Mouse (Mus musculus): Measurements from ENCODE around the gene Tmem243.
"Not testable (repeated sequence)": the region's sequence is repeated elsewhere in the genome, so short reads cannot be mapped to it uniquely, and the experiment has no call there.

The Tmem243 gene

DNA sequence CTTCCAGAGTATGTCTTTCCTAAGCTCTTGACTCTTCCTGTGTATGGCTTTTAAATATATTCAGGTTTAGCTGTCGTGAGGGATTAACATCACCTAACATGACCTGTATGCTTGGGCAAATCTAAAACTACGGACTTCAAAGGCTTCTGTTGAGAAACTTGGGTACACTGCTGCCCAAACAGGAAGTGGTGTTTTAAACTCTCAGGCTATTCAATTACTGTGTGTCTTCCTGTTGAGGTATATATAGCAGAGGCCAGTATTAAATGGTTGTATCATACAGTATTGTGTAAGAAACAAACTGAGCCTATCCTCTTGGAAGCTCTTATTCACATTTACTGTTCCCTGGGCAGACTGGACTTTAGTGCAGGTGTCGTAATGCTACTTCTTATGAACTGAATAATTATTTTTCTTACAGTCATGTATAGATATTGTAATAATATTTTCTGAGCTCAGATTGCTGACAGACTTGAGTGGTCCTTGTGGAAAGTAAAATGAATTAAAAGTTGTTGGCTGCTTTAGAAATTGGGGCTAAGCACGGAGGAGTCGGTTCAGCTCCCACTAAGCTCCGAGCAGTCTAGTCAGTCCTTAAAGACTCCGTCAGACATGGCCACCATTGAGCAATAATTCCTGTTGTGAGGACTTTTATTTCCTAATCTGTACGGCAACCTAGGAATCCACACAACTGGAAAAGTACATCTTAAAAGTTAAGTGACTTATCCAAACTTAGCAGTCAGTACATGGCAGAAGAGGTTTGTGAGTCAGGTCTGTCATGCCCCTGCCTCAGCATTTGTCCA is 7.0 kb downstream of the Tmem243 start:
- DNase-seq (ENCODE audit: low spot score) = no peak

DNA sequence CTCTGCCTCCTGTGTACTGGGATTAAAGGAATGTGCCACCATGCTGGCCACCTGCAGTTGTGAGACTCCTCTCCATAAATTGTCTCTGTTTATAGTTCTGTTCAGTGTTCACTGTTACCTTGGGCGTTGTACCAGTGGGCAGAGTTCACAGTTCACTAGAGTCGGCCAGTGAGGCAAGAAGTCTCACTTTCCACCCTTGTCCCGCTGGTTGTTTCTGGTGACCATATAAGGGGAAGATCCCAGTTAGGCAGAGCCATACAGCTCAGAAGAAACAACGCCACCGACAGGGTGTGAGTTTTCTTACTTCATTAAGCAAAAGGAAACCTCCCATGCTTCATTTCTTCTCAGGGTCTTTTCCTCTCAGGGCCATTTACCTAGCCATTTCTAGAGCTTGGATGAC is 8.0 kb downstream of the Tmem243 start:
- no peak for DNase-seq (ENCODE audit: low spot score)

DNA sequence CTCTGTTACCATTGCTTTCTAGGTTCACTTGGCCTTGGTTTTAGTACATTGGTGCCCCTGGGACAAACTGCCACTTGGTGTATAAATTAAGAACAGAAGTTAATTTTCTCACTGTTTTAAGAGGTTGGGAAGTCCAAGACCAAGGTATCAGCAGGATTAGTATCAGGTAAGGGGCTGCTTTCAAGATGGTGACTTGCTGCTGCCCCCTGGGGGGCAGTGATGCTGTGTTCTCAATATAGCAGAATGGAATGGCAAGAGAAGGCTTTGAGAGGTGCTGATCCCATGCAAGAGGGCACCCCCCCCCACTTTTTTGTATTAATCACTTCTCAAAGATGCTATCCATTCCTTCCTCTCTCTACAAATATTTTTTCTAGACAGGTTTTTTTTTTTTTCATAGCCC is 9.1 kb downstream of the Tmem243 start:
- no peak for DNase-seq (ENCODE audit: low spot score)

GRCm38 (mm10) chr5:9111285-9111684 is 10.8 kb downstream of the Tmem243 start:
- no peak for DNase-seq (ENCODE audit: low spot score)

DNA sequence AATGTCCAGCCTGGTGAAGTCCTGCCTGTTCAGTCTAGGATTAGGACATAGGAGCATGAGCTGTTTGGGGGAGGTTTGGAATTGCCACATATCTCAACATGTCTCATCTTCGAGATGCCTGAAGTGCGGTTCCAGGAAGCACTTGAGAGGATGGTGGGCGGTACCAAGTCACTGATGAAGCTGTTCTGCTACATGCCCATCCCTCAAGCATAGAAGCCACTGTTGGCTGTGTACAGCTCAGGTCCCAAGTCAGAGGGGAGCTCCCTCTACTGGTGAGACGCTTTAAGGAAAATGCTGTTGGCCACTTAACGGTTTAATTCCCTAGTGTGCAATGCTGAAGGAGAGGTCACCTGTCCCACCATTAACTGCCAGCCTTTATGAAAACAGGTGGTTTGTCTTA is 11.3 kb downstream of the Tmem243 start:
- peak; percentile 67 for DNase-seq (ENCODE audit: low spot score)

DNA sequence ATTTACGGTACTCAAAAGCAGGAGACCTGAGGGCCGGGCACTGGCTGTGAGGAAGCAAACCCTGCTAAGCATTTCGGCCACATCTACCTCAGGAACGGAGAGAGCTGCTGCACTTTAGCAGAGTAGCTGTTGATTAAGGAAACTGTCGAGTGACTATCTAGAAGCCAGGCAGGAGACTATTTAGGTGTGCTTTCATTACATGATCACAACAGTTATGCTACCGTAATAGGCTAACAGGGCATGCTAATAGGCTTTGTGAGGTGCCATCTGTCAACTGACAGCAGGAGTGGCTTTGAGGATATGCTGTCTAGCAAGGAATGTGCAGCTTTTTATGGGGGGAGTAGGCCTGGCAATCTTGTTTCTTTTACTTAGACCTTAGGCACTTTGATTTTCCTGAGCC is 13.7 kb downstream of the Tmem243 start:
- DNase-seq (ENCODE audit: low spot score) = no peak

DNA sequence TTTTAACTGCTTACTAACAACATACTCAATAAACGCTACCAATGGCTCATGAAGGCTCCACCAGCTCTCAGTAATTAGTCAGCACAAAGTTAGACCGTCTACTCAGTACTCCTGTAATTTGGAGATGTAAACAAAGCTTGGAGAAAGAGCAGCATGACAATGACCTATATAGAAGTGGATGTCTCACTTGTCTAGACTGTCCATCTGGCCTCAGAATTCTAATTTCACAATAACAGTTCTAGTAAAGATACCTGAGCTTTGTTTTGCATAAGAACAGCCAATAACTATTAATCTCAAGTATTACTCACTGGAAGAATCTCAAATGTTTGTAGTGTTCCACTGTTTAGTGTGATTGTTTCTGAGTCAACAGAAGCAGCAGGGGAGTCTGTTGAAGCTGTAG is 23.7 kb downstream of the Tmem243 start:
- no peak for DNase-seq (ENCODE audit: low spot score)

DNA sequence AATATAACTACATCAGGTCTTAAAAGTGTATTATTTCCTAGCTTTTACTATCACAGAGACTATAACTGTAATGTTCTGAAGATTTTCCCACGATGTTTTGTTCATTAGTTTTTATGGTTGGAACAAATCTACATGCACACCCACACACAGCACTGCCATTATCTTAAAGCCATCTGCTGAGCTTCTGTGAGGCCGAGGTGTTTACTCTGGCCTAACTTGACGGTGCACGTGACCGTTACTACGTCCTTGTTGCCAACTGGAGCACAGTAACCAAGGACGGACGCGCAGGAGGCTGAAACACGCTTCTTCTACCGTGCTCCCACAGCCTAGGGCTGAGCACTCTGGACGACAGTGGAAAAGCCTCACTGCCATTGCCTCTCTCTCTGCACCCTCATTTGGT is 28.1 kb downstream of the Tmem243 start:
- DNase-seq (ENCODE audit: low spot score) = no peak

DNA sequence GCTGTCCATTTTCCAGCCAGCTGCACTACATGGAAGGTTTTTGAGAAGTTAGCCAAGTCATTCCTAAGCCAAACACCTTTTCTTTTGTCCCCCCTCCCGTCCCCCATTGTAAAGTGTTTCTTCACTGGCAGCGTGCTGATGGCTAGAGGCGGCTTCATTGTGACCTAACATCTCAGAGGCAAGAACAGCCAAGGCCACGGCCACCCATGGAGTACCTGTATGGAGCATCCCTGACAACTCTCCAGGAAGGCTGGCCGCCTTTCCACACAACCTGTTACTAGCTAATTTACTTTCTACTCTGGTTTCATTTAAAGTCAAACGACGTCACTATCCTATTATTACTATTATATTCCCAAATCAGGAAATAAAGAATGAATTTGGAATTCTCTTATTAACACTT is 31.3 kb downstream of the Tmem243 start:
- DNase-seq (ENCODE audit: low spot score) = no peak

- no peak for DNase-seq (ENCODE audit: low spot score)
These were observed 35.1 kb downstream of the Tmem243 start for GRCm38 (mm10) chr5:9135588-9135987.

GRCm38 (mm10) chr5:9140724-9141123 is 40.3 kb downstream of the Tmem243 start:
- no peak for DNase-seq (ENCODE audit: low spot score)

DNA sequence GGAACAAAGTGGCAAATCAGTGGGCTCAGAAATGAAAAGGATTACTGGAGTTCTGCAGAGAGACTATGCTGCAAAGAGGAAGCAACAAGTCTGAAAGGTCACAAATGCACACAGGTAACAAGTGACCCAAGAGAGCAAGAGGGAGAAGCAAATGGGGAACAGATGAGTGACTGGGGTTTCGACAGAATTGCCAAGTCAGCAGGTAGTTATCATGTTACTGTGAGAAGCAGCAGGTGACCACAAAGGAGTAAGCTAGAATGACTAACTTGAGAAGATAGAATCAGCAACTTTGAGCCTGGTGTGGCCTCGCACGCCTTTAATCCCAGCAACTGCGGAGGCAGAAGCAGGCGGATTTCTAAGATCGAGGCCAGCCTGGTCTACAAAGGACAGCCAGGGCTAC is 41.9 kb downstream of the Tmem243 start:
- DNase-seq (ENCODE audit: low spot score) = no peak

DNA sequence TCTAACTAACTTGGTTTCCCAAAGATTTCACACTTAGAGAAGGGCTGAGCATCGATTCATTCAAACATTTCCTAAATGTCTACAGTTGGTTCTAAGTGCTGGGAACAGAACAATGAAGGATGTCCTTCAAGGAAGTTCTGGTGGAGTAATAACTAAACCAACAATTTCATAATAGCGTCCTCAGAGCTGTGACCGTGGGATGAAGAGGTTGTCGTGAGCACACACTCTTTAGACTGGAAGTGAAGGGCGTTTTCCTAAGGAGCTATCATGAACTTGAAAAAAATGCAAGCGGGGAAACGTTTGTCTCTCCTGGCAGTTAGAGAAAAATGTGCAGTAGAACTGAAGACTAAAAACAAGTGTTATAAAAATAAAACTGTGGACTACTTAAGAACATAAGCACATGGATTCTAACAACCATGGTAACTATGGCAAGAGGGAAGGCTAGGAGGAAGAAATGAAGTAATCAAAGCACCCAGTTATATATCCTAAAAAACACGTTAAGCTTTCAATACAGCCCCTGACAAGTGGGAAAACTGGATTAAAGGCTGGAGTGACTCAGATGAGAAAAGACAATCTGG is 48.9 kb downstream of the Tmem243 start:
- no peak for DNase-seq (ENCODE audit: low spot score)

DNA sequence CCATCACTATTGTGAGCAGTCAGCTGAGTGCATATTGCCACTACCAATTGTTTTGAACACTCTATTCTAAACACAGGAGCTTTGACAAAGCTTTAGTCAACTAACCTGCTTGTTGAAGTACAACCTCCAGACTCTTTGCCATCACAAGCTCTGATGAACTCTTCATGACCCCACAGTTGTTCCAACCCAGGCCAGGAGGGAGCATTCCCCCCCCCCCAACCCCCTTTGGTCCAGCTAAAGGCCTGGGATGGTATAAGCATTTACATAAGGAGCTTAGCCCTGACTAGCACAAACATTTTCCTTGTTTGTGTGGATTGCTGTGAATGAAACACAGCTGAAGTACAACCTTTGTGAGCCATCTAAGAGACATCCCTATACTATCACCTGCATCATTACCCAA is 56.3 kb downstream of the Tmem243 start:
- no peak for DNase-seq (ENCODE audit: low spot score)

GRCm38 (mm10) chr5:9157336-9157735 is 56.9 kb downstream of the Tmem243 start:
- DNase-seq (ENCODE audit: low spot score) = no peak

DNA sequence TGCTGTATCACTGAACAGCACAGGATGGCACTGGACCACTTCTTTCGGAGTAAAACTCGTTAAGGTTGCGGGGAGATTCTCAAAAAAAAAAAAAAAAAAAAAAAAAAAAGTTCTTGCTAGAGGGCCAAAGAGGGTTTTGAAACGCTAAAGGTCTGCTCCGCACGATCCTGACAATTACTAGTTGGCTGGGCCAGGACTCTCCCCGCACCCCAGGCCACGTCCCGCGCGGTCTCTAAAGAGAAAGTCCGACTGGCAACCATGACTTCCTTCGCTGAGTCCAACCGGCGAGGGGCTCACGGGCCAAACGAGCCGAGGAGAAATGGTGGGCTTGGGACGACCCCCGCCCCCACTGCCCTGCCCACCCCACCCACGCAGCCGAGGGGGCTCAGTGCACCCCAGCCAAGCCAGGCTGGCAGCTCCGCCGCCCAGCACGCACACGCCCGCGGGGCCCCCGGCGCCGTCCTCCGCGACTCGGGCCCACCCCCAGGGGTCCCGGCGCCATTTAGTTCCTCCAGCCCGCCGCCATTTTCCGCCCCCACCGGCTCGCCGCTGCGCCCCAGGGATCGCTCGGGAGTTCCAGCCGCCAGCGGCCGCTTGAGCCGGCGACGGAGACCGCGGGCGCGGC is 60.5 kb downstream of the Tmem243 start:
- peak; percentile 68 for DNase-seq (ENCODE audit: low spot score)

GRCm38 (mm10) chr5:9161456-9162041 is 61.1 kb downstream of the Tmem243 start, which contains the start of gene Dmtf1:
Dmtf1 (minus strand) TSS chr5:9161776.
- DNase-seq (ENCODE audit: low spot score) = peak; percentile 95

DNA sequence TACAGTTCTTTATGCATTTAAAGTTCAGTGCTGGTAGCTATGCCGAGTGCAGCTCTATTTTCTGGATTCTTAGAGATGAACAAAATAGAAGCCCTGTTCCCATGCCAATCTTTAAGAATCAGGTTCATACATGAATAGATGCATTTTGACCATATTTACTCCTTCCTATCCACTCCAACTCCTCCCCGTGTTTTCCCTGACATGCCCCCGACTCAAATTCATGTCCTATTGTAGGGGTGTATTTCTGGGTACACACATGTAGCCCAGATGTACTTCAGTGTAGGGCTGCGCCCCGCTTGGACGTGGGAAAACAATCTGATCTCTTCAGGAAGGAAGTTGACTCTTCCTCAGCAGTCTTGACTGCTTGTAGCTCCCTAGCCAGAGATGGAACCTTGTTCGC is 61.6 kb downstream of the Tmem243 start:
- DNase-seq (ENCODE audit: low spot score) = no peak

DNA sequence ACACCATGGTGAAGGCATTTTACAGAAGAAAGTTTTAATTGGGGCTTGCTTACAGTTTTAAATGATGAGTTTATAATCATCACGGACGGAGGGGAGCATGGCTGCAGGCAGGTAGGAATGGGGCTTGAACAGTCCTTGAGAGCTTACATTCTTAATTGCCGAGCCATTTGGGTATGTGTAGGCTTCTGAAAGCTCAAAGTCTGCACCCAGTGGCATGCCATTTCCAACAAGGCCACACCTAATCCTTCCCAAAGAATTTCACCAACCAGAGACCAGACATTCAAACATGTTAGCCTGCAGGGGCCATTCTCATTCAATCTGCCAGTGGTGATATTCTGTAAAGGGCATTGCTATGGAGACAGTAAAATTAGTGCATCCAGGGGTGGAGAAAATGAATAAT is 62.9 kb downstream of the Tmem243 start:
- DNase-seq (ENCODE audit: low spot score) = no peak

GRCm38 (mm10) chr5:9165151-9165550 is 64.7 kb downstream of the Tmem243 start:
- DNase-seq (ENCODE audit: low spot score) = not testable (repeated sequence)

DNA sequence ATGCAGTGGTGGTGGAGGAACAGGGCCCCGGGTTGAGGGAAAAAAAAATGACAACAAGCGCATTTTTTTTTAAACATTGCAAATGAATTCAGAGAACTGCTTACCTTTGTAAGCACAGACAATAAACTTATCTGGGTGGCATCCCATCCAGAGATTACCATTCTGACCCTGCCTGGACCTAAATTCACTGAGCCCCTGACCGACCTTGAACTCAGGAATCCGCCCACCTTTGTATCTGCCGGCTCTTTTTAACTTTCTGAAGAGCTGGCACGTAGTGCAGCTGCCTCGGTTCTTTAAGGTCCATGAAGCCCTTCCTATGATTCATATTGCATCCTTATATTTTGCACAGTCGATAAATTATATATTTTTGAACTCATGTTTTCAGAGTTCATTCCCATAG is 65.9 kb downstream of the Tmem243 start:
- no peak for DNase-seq (ENCODE audit: low spot score)

DNA sequence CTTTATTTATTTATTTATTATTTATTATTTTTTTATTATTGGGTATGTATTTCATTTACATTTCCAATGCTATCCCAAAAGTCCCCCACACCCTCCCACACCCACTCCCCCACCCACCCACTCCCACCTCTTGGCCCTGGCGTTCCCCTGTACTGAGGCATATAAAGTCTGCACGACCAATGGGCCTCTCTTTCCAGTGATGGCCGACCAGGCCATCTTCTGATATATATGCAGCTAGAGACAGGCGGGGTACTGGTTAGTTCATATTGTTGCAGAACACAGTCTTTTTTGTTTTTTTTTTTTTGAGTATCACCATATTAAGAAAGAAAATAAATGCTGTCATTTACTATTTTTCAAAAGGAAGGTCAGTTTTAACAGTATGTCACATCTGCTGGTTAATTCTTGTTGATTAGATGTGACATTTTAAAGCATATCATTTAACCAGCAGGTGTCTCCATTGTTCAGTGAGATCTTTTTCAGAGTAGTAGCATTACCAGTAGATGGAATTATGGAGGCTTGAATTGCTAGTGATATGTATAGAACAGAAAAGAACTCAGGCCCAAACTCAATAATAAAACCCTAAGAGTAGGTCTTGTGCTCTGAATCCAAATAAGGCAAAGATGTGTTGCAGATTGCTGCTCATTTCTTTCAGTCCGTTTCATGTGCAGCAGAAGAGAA is 69.0 kb downstream of the Tmem243 start:
- DNase-seq (ENCODE audit: low spot score) = peak; percentile 62
